Mouse (Mus musculus) midbrain, embryonic 10.5 days (tissue): Measurements from ENCODE around the gene Polr2g. TPM values are rescaled to one million over a fixed set of nuclear protein-coding genes. Genes with fewer than 3 reads are reported as not detected.
A peak's percentile ranks its signal among the peaks of the same experiment; 100 is the strongest.

ENCODE experiments used
- DNase-seq: peaks from one replicate; pipeline ENCODE4 v3.0.0-alpha.2; 2017; ENCODE audit warnings: low spot score
- H3K27ac ChIP-seq: fragments of 300-500 bp; sonication (generic); replicated peaks from 2 replicates; pipeline ENCODE4 v1.5.1; 2016; ENCODE audit warnings: mild to moderate bottlenecking
- H3K27me3 ChIP-seq: fragments of 300-500 bp; sonication (generic); 2 replicates; pipeline ENCODE4 v1.6.1; 2016; ENCODE audit warnings: low read depth, mild to moderate bottlenecking; ENCODE audit not compliant: poor library complexity, severe bottlenecking
- H3K36me3 ChIP-seq: fragments of 300-500 bp; sonication (generic); 2 replicates; pipeline ENCODE4 v1.6.1; 2016; ENCODE audit warnings: mild to moderate bottlenecking, moderate library complexity
- H3K4me1 ChIP-seq: fragments of 300-500 bp; sonication (generic); 2 replicates; pipeline ENCODE4 v1.6.1; 2016
- H3K4me3 ChIP-seq: fragments of 300-500 bp; sonication (generic); 2 replicates; pipeline ENCODE4 v1.5.1; 2016; ENCODE audit warnings: mild to moderate bottlenecking, moderate library complexity
- H3K9me3 ChIP-seq: fragments of 300-500 bp; sonication (generic); replicated peaks from 2 replicates; pipeline ENCODE4 v1.6.1; 2016; ENCODE audit warnings: mild to moderate bottlenecking
- WGBS: fragments of 180-500 bp; shearing (Covaris S2); methylation state at CpG from one replicate; pipeline ENCODE4 v1.1.7; 2016; 5-methylcytosine and 5-hydroxymethylcytosine counted together
- polyA plus RNA-seq: library from polyadenylated mRNA; unstranded; fragments of >200 nt; fragmentation: Nextera tagmentation; extraction: Ambion mirVana; gene quantifications from 2 replicates; pipeline ENCODE4 v1.2.1, GENCODE M21; 2016

Polr2g gene
- polyA plus RNA-seq, 1 experiment from 2014 or later: 176 TPM

- Histone ChIP-seq H3K4me3 (peak overlapping the region; percentile 71), H3K4me1 (peaks cover 22% of the 10 kb centered on the region), H3K27ac (peak overlapping the region; percentile 91), H3K9me3 (no peaks in the 10 kb centered on the region), H3K36me3 (peaks cover 51% of the 10 kb centered on the region), H3K27me3 (no peaks in the 10 kb centered on the region)
- no peak for DNase-seq
- 92% methylated on average over 9 of the region's 9 CpGs for WGBS
Measured at GRCm38 (mm10) chr19:8803204-8803780, 4.9 kb upstream of the Polr2g start.

- WGBS: under 1% methylated on average over 30 of the region's 30 CpGs
- Histone ChIP-seq H3K36me3 (peaks cover 40% of the 10 kb centered on the region), H3K27me3 (no peaks in the 10 kb centered on the region), H3K27ac (peak within 1 kb of the TSS; percentile 91), H3K9me3 (no peaks in the 10 kb centered on the region), H3K4me3 (peak within 1 kb of the TSS; percentile 71), H3K4me1 (peaks cover 29% of the 10 kb centered on the region)
- DNase-seq: peak; percentile 96
Measured at GRCm38 (mm10) chr19:8802130-8802821, 3.9 kb upstream of the Polr2g start, which contains the start of gene Zbtb3. Gene Zbtb3 (plus strand): TSS chr19:8802555.

- no peaks in the 10 kb centered on the region for H3K9me3 ChIP-seq
- H3K27ac ChIP-seq: peak overlapping the region; percentile 85; the same call in 1 of the 2 replicates
- DNase-seq: no peak
- peak overlapping the region; percentile 84 for H3K4me3 ChIP-seq
- peaks cover 32% of the 10 kb centered on the region for H3K36me3 ChIP-seq
- H3K27me3 ChIP-seq: no peaks in the 10 kb centered on the region
- H3K4me1 ChIP-seq: peaks cover 28% of the 10 kb centered on the region
Measured at GRCm38 (mm10) chr19:8798947-8799315, 554 bp upstream of the Polr2g start.

GRCm38 (mm10) chr19:8790171-8790570, 8.2 kb downstream of the Polr2g start:
- Histone ChIP-seq H3K36me3 (peaks cover 45% of the 10 kb centered on the region), H3K4me1 (peaks cover 23% of the 10 kb centered on the region), H3K27ac (no peak overlapping the region), H3K9me3 (0 out of 2 replicates have a peak, but pooled peaks cover 5% of the 10 kb centered on the region), H3K27me3 (no peaks in the 10 kb centered on the region), H3K4me3 (no peak overlapping the region)
- WGBS: 89% methylated on average over 7 of the region's 7 CpGs
- no peak for DNase-seq

- DNase-seq: no peak
- H3K36me3 ChIP-seq: peaks cover 35% of the 10 kb centered on the region
- 0 out of 2 replicates have a peak, but pooled peaks cover 5% of the 10 kb centered on the region for H3K9me3 ChIP-seq
- peaks cover 27% of the 10 kb centered on the region for H3K4me1 ChIP-seq
- no peaks in the 10 kb centered on the region for H3K27me3 ChIP-seq
- H3K4me3 ChIP-seq: no peak overlapping the region
- no peak overlapping the region for H3K27ac ChIP-seq
- WGBS: 81% methylated on average over 1 of the region's 1 CpGs
Measured at GRCm38 (mm10) chr19:8789171-8789570, 9.2 kb downstream of the Polr2g start.

- Histone ChIP-seq H3K36me3 (peaks cover 35% of the 10 kb centered on the region), H3K27ac (no peak overlapping the region), H3K4me1 (peaks cover 27% of the 10 kb centered on the region), H3K27me3 (no peaks in the 10 kb centered on the region), H3K4me3 (no peak overlapping the region), H3K9me3 (0 out of 2 replicates have a peak, but pooled peaks cover 5% of the 10 kb centered on the region)
- no peak for DNase-seq
- 26% methylated on average over 3 of the region's 3 CpGs for WGBS
Measured at GRCm38 (mm10) chr19:8788521-8788920, 9.9 kb downstream of the Polr2g start.

- Histone ChIP-seq H3K36me3 (peaks cover 39% of the 10 kb centered on the region), H3K4me3 (peak within 1 kb of the TSS; percentile 73), H3K4me1 (peaks cover 27% of the 10 kb centered on the region), H3K27me3 (no peaks in the 10 kb centered on the region), H3K27ac (peak within 1 kb of the TSS; percentile 89), H3K9me3 (no peaks in the 10 kb centered on the region)
- WGBS: 1% methylated on average over 32 of the region's 32 CpGs
- peak; percentile 91 for DNase-seq
Measured at GRCm38 (mm10) chr19:8786008-8786781, 12.2 kb downstream of the Polr2g start, which contains the start of gene Taf6l. Gene Taf6l (minus strand): TSS chr19:8786417.

GRCm38 (mm10) chr19:8774951-8775421, 23.4 kb downstream of the Polr2g start:
- Histone ChIP-seq H3K36me3 (peaks cover 55% of the 10 kb centered on the region), H3K27ac (peak overlapping the region; percentile 98), H3K9me3 (no peaks in the 10 kb centered on the region), H3K4me3 (peak overlapping the region; percentile 89), H3K27me3 (no peaks in the 10 kb centered on the region), H3K4me1 (peaks cover 49% of the 10 kb centered on the region)
- 7% methylated on average over 20 of the region's 20 CpGs for WGBS
- DNase-seq: no peak

- peak; percentile 97 for DNase-seq
- peak within 1 kb of the TSS; percentile 98 for H3K27ac ChIP-seq
- H3K4me3 ChIP-seq: peak within 1 kb of the TSS; percentile 89
- peaks cover 56% of the 10 kb centered on the region for H3K36me3 ChIP-seq
- under 1% methylated on average over 68 of the region's 68 CpGs for WGBS
- H3K27me3 ChIP-seq: no peaks in the 10 kb centered on the region
- H3K4me1 ChIP-seq: peaks cover 49% of the 10 kb centered on the region
- no peaks in the 10 kb centered on the region for H3K9me3 ChIP-seq
Measured at GRCm38 (mm10) chr19:8774086-8774835, 24.1 kb downstream of the Polr2g start, which contains the start of gene Tmem179b. Gene Tmem179b (minus strand): TSS chr19:8774467.

- H3K36me3 ChIP-seq: peaks cover 56% of the 10 kb centered on the region
- peak overlapping the region; percentile 98 for H3K27ac ChIP-seq
- H3K27me3 ChIP-seq: no peaks in the 10 kb centered on the region
- H3K4me3 ChIP-seq: peak overlapping the region; percentile 89
- WGBS: 66% methylated on average over 6 of the region's 6 CpGs
- peak; percentile 14 for DNase-seq
- no peaks in the 10 kb centered on the region for H3K9me3 ChIP-seq
- H3K4me1 ChIP-seq: peaks cover 49% of the 10 kb centered on the region
Measured at GRCm38 (mm10) chr19:8773409-8773808, 25.0 kb downstream of the Polr2g start.

- Histone ChIP-seq H3K27me3 (no peaks in the 10 kb centered on the region), H3K4me1 (peaks cover 49% of the 10 kb centered on the region), H3K9me3 (no peaks in the 10 kb centered on the region), H3K4me3 (peak overlapping the region; percentile 89), H3K36me3 (peaks cover 56% of the 10 kb centered on the region), H3K27ac (peak overlapping the region; percentile 98; the same call in 1 of the 2 replicates)
- DNase-seq: no peak
- WGBS: 88% methylated on average over 5 of the region's 5 CpGs
Measured at GRCm38 (mm10) chr19:8772996-8773395, 25.4 kb downstream of the Polr2g start.
